Mouse (Mus musculus): ENCODE results near the gene Tra2b.
"Not testable (repeated sequence)": the region's sequence is repeated elsewhere in the genome, so short reads cannot be mapped to it uniquely, and the experiment has no call there.

The Tra2b gene

GRCm38 (mm10) chr16:22249754-22250153 lies 16.1 kb downstream of the Tra2b start:
- no peak for DNase-seq (ENCODE audit: extremely low spot score, low read depth, low spot score)

GRCm38 (mm10) chr16:22242239-22242866 lies 23.5 kb downstream of the Tra2b start:
- DNase-seq (ENCODE audit: extremely low spot score, low read depth, low spot score), result no peak

- DNase-seq (ENCODE audit: extremely low spot score, low read depth, low spot score), result no peak
These were observed 24.2 kb downstream of the Tra2b start for GRCm38 (mm10) chr16:22241376-22242238.

- DNase-seq (ENCODE audit: extremely low spot score, low read depth, low spot score), result no peak
These were observed 24.9 kb downstream of the Tra2b start for GRCm38 (mm10) chr16:22240856-22241255.

GRCm38 (mm10) chr16:22239978-22240377 lies 25.8 kb downstream of the Tra2b start:
- DNase-seq (ENCODE audit: extremely low spot score, low read depth, low spot score), result no peak

- no peak for DNase-seq (ENCODE audit: extremely low spot score, low read depth, low spot score)
These were observed 26.7 kb downstream of the Tra2b start for GRCm38 (mm10) chr16:22238928-22239620.

- DNase-seq (ENCODE audit: extremely low spot score, low read depth, low spot score), result not testable (repeated sequence)
These were observed 27.4 kb downstream of the Tra2b start for GRCm38 (mm10) chr16:22238402-22238801.

- no peak for DNase-seq (ENCODE audit: extremely low spot score, low read depth, low spot score)
These were observed 29.0 kb downstream of the Tra2b start for GRCm38 (mm10) chr16:22236814-22237213.

GRCm38 (mm10) chr16:22234535-22234934 lies 31.3 kb downstream of the Tra2b start:
- no peak for DNase-seq (ENCODE audit: extremely low spot score, low read depth, low spot score)

GRCm38 (mm10) chr16:22230276-22230675 lies 35.5 kb downstream of the Tra2b start:
- DNase-seq (ENCODE audit: extremely low spot score, low read depth, low spot score), result not testable (repeated sequence)

GRCm38 (mm10) chr16:22203501-22203900 lies 62.3 kb downstream of the Tra2b start:
- no peak for DNase-seq (ENCODE audit: extremely low spot score, low read depth, low spot score)

- no peak for DNase-seq (ENCODE audit: extremely low spot score, low read depth, low spot score)
These were observed 63.9 kb downstream of the Tra2b start for GRCm38 (mm10) chr16:22201858-22202257.

- DNase-seq (ENCODE audit: extremely low spot score, low read depth, low spot score), result no peak
These were observed 65.3 kb downstream of the Tra2b start for GRCm38 (mm10) chr16:22200476-22200875.

All from hindlimb bud, embryonic 11.5 days (tissue).